Mouse (Mus musculus) heart, postnatal 0 days (tissue): ENCODE measurements around the gene Stat5a. TPM values are rescaled to one million over a fixed set of nuclear protein-coding genes. Genes with fewer than 3 reads are reported as not detected.

Experiments used
- ATAC-seq: fragments of 200-750 bp; cut with Nextera tagmentation; 2 replicates; pipeline ENCODE4 v1.8.0; 2017; ENCODE audit warnings: low read depth, moderate number of reproducible peaks, moderate library complexity; ENCODE audit not compliant: insufficient read depth
- DNase-seq: peaks from one replicate; pipeline ENCODE4 v3.0.0-alpha.2; 2016; ENCODE audit warnings: low spot score
- H3K27ac ChIP-seq: fragments of 300-500 bp; sonication (generic); 2 replicates; pipeline ENCODE4 v1.5.1; 2014; ENCODE audit warnings: low read depth, mild to moderate bottlenecking
- H3K27me3 ChIP-seq: fragments of 300-500 bp; sonication (generic); 2 replicates; pipeline ENCODE4 v1.6.1; 2014; ENCODE audit warnings: low read length, mixed read lengths; ENCODE audit not compliant: control insufficient read depth, insufficient read depth
- H3K36me3 ChIP-seq: fragments of 300-500 bp; sonication (generic); replicated peaks from 2 replicates; pipeline ENCODE4 v1.6.1; 2014; ENCODE audit warnings: low read length, mixed read lengths; ENCODE audit not compliant: control insufficient read depth, insufficient read depth
- H3K4me1 ChIP-seq: fragments of 300-500 bp; sonication (generic); 2 replicates; pipeline ENCODE4 v1.6.1; 2014; ENCODE audit warnings: antibody characterized with exemption; ENCODE audit not compliant: control insufficient read depth, insufficient read depth
- H3K4me2 ChIP-seq: fragments of 300-500 bp; sonication (generic); 2 replicates; pipeline ENCODE4 v1.6.1; 2014; ENCODE audit warnings: low read depth, mild to moderate bottlenecking, low read length, moderate library complexity
- H3K4me3 ChIP-seq: fragments of 300-500 bp; sonication (generic); 2 replicates; pipeline ENCODE4 v1.5.1; 2014; ENCODE audit warnings: low read depth, low read length
- H3K9ac ChIP-seq: fragments of 300-500 bp; sonication (generic); replicated peaks from 2 replicates; pipeline ENCODE4 v1.6.1; 2014; ENCODE audit warnings: low read depth, low read length, mixed read lengths
- H3K9me3 ChIP-seq: fragments of 300-500 bp; sonication (generic); replicated peaks from 2 replicates; pipeline ENCODE4 v1.6.1; 2016; ENCODE audit warnings: low read length; ENCODE audit not compliant: control insufficient read depth
- CTCF ChIP-seq: IDR thresholded peaks from 2 replicates; pipeline ENCODE4 v1.5.1; 2016; ENCODE audit warnings: antibody characterized with exemption, control low read depth, low read depth
- EP300 ChIP-seq: IDR thresholded peaks from 2 replicates; pipeline ENCODE4 v1.6.1; 2016; ENCODE audit warnings: antibody characterized with exemption, low read depth
- WGBS: fragments of 180-500 bp; shearing (Covaris S2); extraction: QIAGEN DNeasy Blood & Tissue Kit; methylation state at CpG from one replicate; pipeline ENCODE4 v1.1.7; 2014; 5-methylcytosine and 5-hydroxymethylcytosine counted together
- polyA plus RNA-seq: library from polyadenylated mRNA; unstranded; fragments of >200 nt; fragmentation: Nextera tagmentation; extraction: Ambion mirVana; gene quantifications from 2 replicates; pipeline ENCODE4 v1.2.1, GENCODE M21; 2015
- total RNA-seq: library from RNA; depleted of rRNA; stranded (reverse); fragments of >200 nt; gene quantifications from 2 replicates; pipeline ENCODE4 v1.2.3, GENCODE M21; 2014; ENCODE audit warnings: low replicate concordance

Gene Stat5a
- total and polyA plus RNA-seq, 2 experiments from 2014 or later = 11.7 to 12.6 TPM

DNA sequence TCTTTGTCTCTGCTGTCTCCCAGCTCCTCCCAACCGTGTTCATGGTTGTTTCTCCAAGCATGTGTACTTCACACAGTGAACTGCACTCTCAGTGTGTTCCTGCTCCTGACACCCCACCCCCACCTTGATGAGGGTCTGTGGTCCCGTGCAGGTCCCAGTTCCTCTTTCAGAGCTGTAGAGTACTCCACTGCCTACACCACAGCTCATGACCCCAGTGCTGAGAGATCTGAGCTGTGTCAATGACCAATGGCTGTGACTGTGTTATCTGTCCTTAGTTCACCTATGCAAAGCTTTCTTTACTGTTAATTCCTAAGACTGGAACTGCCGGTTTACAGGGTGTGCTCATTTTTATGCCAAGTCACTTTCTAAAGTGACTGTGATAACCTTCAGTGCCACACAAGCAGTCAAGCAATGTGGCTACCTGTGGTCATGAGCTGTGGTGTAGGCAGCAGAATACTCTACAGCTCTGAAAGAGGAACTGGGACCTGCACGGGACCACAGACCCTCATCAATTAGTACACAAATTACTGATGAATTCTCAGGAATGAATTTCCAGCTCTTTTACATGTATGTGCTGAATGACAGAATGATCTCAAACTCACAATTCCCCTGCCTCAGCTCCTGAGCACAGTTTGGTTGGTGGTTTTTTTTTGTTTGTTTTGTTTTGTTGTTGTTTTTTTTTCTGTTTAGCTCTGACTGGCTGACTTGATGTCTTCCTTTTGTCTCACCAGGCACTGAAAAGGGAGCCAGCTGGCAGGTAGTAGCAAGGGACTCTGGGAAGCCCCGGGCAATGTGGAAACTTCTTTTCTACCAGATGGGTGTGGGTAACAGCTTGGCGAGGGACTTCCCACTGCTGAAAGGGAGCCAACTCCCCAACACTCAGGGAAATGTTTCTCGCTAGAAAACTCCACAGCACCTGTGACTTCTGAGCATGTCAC, 38.4 kb downstream of the Stat5a start:
- ATAC-seq (no peak), DNase-seq (no peak)
- Histone ChIP-seq H3K9ac (no peak overlapping the region), H3K27me3 (no peaks in the 10 kb centered on the region), H3K4me3 (no peak overlapping the region), H3K4me2 (no peak overlapping the region), H3K9me3 (no peaks in the 10 kb centered on the region), H3K4me1 (0 out of 2 replicates have a peak, but pooled peaks cover 3% of the 10 kb centered on the region), H3K27ac (no peak overlapping the region), H3K36me3 (peaks cover 76% of the 10 kb centered on the region)
- WGBS = 81% methylated on average over 7 of the region's 7 CpGs
- no peak for TF ChIP-seq CTCF
- no peak for TF ChIP-seq EP300

DNA sequence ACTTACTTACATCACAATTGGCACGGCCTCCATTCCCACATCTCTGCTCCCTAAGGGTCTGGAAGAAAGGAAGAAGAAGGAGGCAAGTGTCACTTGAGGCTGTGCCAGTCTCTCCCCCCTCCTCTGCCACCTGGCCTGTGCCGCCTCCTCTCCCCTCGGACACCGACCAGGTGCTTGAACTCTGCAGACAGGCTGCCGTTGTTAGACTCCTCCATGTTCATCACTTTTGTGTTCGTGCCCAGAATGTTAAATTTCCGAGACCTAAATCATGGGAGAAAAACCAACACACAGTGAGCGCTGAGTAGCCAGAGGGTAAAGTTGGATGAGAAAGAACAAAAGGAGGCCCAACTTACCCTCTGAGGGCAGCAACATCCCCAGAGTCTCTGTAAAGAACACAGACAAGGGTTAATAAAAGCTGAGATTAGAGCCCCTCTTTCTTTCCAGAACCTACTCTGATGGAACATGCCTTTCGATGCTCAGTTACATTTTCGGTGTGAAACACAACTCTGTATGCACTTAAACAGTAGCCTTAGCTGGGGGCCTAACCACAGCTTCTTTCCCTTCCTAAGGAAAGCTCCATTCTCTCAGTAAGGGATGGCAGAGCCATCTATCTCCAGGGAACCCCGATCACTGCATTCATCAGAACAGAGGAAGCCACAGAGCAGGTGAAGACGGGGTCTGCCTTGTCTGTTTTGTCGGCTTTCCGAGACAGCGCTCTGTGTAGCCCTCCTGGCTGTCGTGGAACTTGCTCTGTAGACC, 39.5 kb downstream of the Stat5a start:
- H3K36me3 ChIP-seq = peaks cover 80% of the 10 kb centered on the region
- 82% methylated on average over 16 of the region's 16 CpGs for WGBS
- no peak for ATAC-seq

DNA sequence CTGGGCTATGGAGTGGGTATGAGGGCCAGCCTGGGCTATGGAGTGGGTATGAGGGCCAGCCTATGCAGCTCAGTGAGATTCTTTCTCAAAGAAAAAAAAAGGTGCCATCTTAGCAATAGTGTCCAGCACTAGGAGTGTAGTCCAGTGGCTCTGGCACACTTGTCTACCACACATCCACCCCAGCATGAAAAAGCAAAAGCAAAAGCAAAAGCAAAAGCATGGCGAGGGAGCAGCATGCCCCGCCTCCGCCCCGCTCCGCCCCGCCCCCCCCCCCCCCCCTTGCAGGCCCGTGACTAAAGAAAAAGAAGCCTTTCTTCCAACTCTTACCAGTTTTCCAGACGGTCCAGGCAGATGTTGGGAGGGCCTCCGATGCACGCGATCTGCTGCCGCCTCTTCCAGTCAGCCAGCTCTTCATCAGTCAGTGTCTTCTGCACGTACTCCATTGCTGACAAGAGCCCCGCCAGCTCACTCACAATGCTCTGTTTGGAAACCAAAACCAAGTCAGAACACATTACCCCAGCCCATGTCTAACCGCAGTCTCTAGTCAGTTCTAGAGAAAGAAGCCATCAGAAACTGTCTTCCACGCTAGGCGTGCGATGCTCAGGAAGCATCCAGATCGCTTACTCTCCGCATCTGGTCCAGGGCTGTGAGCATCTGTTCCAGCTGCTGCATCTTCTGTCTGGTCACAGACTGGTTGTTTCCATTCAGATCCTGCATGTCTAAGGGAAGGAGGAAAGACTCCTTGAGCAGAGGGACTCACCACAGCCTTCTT, 45.6 kb downstream of the Stat5a start:
- H3K9ac ChIP-seq = no peak overlapping the region
- no peak overlapping the region for H3K27ac ChIP-seq
- WGBS = 84% methylated on average over 14 of the region's 20 CpGs
- TF ChIP-seq CTCF = no peak
- TF ChIP-seq EP300 = no peak
- ATAC-seq = no peak
- no peak for DNase-seq
- H3K9me3 ChIP-seq = no peaks in the 10 kb centered on the region
- peaks cover 91% of the 10 kb centered on the region for H3K36me3 ChIP-seq
- no peaks in the 10 kb centered on the region for H3K4me1 ChIP-seq
- H3K4me2 ChIP-seq = no peak overlapping the region
- H3K4me3 ChIP-seq = no peak overlapping the region
- no peaks in the 10 kb centered on the region for H3K27me3 ChIP-seq

More for the DNA sequence above, 39.5 kb downstream of the Stat5a start:
- H3K9ac ChIP-seq = no peak overlapping the region
- H3K4me3 ChIP-seq = no peak overlapping the region
- DNase-seq = no peak
- H3K27me3 ChIP-seq = no peaks in the 10 kb centered on the region
- H3K9me3 ChIP-seq = no peaks in the 10 kb centered on the region
- H3K27ac ChIP-seq = no peak overlapping the region
- no peak overlapping the region for H3K4me2 ChIP-seq
- H3K4me1 ChIP-seq = no peaks in the 10 kb centered on the region
- TF ChIP-seq CTCF = no peak
- no peak for TF ChIP-seq EP300

DNA sequence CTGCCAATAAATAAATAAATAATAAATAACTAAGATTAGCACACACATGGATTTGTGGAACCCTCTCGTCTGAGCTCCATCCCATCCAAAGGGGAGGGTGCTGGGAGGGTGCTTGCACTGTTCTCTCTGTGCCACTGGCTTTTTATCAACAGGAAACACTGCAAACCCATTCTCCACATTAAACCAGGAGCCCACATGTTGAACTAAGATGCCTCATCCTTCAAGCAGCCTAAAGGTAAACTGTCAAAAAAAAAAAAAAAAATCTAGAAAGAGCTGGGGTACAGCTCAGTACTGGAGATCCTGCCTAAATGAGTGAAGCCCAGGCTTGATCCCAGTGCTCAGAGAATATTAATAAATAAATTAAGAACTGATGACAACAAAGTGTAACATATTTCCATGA, 46.8 kb downstream of the Stat5a start:
- TF ChIP-seq EP300 (no peak), CTCF (no peak)
- no peaks in the 10 kb centered on the region for H3K4me1 ChIP-seq

DNA sequence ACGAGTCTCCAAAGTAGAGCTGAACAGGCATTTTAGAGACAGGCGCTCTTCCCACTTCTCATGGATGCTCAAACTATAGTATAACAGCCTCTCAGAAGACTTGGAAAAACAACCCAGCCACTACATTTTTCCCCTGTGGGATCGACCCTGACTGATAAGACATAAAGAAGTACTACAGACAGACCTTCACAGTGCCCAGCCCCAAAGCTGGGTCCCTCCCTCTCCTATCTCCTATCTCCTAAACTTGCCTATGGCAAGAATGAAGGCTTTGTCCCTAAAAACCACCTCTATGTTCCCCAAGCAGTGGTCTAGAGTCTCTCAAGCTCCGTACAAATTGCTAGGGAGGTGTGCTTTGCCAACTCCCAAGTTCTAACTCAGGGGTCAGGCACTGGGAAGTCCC, 47.7 kb downstream of the Stat5a start:
- H3K4me2 ChIP-seq = no peak overlapping the region
- DNase-seq (no peak), ATAC-seq (no peak)
- H3K27ac ChIP-seq = no peak overlapping the region
- H3K9ac ChIP-seq = no peak overlapping the region
- no peaks in the 10 kb centered on the region for H3K27me3 ChIP-seq
- no peak overlapping the region for H3K4me3 ChIP-seq
- peaks cover 88% of the 10 kb centered on the region for H3K36me3 ChIP-seq
- H3K4me1 ChIP-seq = no peaks in the 10 kb centered on the region
- no peaks in the 10 kb centered on the region for H3K9me3 ChIP-seq
- 71% methylated on average over 4 of the region's 4 CpGs for WGBS
- TF ChIP-seq EP300 (no peak), CTCF (no peak)

More for the DNA sequence above, 46.8 kb downstream of the Stat5a start:
- Histone ChIP-seq H3K4me3 (no peak overlapping the region), H3K36me3 (peaks cover 94% of the 10 kb centered on the region), H3K4me2 (no peak overlapping the region), H3K27ac (no peak overlapping the region), H3K9me3 (no peaks in the 10 kb centered on the region), H3K27me3 (no peaks in the 10 kb centered on the region), H3K9ac (no peak overlapping the region)
- DNase-seq (no peak), ATAC-seq (no peak)
- 53% methylated on average over 1 of the region's 1 CpGs for WGBS
